Mouse (Mus musculus) heart, adult 10 weeks (tissue): Measurements from ENCODE around the gene Phlda2. TPM values are rescaled to one million over a fixed set of nuclear protein-coding genes. Genes with fewer than 3 reads are reported as not detected.

ENCODE experiments used
- polyA plus RNA-seq: library from polyadenylated mRNA; stranded (reverse); fragments of 350-450 nt; fragmentation: Illumina TruSeq; extraction: RNeasy Lipid Tissue Mini Kit (QIAGEN cat#74804); gene quantifications from one replicate; pipeline ENCODE4 v1.2.3, GENCODE M21; 2014; ENCODE audit warnings: low read depth, low replicate concordance

The Phlda2 gene
- polyA plus RNA-seq: not detected

DNA sequence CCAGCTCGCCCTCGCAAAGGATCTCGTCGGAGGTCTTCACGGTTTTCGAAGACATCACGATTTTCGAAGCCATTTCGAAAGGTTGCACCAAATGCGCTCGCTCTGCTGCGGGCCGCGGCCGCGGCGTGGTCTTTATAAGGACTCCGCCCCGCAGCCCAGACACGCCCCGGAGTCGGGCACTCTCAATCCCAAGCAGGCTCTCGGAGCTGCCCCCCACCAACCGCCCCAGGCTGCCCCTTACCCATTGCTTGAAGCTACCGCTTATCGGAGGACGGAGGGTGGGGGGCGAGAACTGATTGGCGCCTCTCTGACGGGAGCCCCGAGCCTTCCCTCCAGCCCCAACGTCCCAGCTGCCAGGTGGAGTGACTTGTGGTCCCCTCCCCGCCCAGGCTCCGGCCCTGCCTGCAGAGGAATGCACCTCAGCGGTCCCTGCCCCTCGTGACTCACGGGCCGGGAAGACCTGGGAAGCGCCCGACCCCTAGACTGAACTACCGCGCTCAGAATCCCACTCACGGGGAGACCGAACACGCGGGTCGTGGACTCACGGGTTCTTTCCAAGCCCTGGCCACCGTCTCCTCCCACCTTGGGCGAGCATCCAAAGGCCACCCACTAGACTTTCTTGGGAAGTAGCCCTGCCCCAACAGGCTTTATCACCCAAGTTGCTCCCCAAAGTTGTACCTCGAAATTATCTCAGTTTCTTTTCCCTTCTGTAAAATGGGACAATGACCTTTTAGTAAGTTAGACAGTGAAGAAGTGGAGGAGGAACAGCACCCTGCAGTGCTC is at the start of gene Phlda2:
Phlda2 (minus strand) TSS at position 733 of the 783 bp plus-strand sequence.

DNA sequence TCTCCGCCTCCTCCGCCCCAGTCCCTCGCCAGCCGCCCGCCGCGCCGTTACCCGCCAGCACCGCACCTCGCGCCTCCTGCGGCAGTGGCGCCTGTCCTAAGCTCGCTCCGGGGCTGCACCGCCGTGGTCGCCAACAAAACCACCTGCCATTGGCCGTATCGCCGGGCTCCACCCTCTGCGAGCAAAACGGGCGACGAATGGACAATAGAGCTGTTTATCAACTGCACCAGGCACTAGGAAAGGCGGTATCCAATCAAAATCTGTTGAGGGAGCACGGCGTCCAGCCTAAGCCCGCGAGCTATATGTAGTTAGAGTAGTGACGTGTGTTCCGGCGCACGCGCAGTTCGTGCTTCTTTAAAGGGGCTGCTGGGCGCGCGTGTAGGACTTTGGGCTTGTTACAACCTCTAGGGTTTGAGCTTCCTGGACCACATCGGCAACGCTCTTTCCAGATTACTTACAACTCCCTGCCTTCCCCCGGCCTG is 46.1 kb upstream of the Phlda2 start, which contains the start of gene Nap1l4:
Nap1l4 (minus strand) TSS at position 131 of the 482 bp plus-strand sequence.

DNA sequence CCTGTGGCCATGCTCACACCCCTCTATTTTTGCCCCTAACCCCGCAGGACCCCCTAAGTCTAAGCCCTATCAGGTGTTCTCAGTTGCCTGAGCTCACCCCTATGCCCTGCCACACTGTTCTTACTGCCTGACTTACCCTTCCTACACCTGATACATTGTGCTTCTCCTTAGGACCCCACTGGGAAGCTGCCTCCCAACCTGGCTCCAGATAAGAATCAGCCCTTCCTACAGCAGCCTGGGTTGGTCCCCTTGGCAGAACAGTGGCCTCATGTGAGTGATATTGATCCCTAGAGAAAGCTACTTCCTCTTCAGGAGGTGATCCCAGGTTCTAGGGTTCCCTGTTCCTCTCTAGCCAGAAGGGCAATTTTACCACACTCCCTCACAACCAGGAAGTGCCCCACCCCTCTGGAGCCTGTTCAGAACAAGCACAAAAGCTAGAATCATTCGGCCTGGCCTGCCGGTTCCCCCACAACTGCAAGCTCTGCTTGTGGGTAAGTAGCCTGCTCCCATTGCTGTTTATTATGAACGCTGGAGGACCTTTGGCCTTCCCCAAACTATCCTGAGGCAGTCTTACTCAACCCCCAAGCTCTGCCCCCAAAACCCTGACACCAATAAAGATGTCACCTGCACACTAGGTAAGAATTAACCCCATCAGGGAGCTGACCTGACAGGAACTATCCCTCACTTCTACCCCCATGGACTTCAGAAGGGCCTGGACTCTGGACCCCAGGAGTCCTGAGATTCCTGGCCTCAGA is 29.4 kb downstream of the Phlda2 start, which contains the start of gene Slc22a18:
Slc22a18 (plus strand) TSS at position 390 of the 755 bp plus-strand sequence.

DNA sequence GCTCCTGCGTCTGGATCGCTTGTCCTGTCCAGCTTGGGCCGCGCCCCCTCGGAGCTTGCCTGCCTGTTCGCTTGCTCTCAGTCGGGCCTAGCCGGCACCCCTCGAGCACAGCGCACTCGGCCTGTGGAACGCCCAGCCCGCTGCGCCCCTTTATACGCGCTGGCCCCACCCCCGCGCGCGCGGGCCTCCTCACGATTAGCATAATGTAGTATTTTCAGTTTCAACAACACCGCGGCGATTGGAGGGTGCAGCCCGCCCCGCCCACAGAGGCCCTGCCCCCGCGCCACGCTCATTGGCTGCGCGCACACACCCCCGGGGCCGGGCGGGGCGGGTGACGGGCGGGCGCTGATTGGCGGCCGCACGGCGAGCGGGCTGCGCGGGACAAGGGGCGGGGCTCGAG is 42.1 kb downstream of the Phlda2 start, which contains the start of gene Cdkn1c:
Cdkn1c (minus strand) TSS at position 177 of the 400 bp plus-strand sequence.

Other genes starting within 250 kb of the Phlda2 start
- gene Cdkn1c, start 42.1 kb downstream of the Phlda2 start, polyA plus RNA-seq: 27.8 TPM
- 0.60 TPM for gene Slc22a18, start 29.4 kb downstream of the Phlda2 start, polyA plus RNA-seq
- 163 TPM for gene Nap1l4, start 46.0 kb upstream of the Phlda2 start, polyA plus RNA-seq
- gene Cars, start 96.9 kb upstream of the Phlda2 start, polyA plus RNA-seq: 17.6 TPM
- gene Tnfrsf26, start 125.6 kb upstream of the Phlda2 start, polyA plus RNA-seq: 0.47 TPM
- gene Tnfrsf22, start 146.5 kb upstream of the Phlda2 start, polyA plus RNA-seq: 3.0 TPM
- gene Tnfrsf23, start 182.7 kb upstream of the Phlda2 start, polyA plus RNA-seq: 2.6 TPM